ENCODE assay signal across 24 mouse cellular contexts in genomic region chrX:52603143-52603542, GRCm38 (mm10). TPM values are rescaled to one million over a fixed set of nuclear protein-coding genes. Genes with fewer than 3 reads are reported as not detected.
A peak's percentile ranks its signal among the peaks of the same experiment; 100 is the strongest.
DNase-seq lines count a peak whose midpoint lies in the region; ATAC-seq and TF ChIP-seq lines count a peak whose summit lies in the region.
"Had no signal": no experiment of that assay in that cellular context is flagged by ENCODE, and none has a peak within 500 bp of the region (broad histone marks: within the 10 kb centered on the region; RNA-seq: fewer than 3 reads in every experiment).

No protein-coding gene starts in this region.

- H3K36me3 ChIP-seq in intestine, postnatal 0 days (ENCODE audit: control insufficient read depth, insufficient read depth): no peaks in the 10 kb centered on the region
- H3K36me3 ChIP-seq in intestine, embryonic 16.5 days (ENCODE audit: control insufficient read depth, insufficient read depth, low read length): no peaks in the 10 kb centered on the region
- H3K36me3 ChIP-seq in lung, embryonic 14.5 days (ENCODE audit: insufficient read depth): no peaks in the 10 kb centered on the region; the same call in 1 of the 2 replicates
- H3K36me3 ChIP-seq: embryonic facial prominence, embryonic 12.5 days; heart, embryonic 15.5 days; intestine, embryonic 15.5 days; limb, embryonic 15.5 days; lung, embryonic 15.5 days; midbrain, embryonic 12.5 days had no signal

- no peak for ATAC-seq in intestine, postnatal 0 days
- no peak for ATAC-seq in intestine, embryonic 16.5 days
- ATAC-seq in lung, embryonic 14.5 days (ENCODE audit: insufficient read depth): no peak
- ATAC-seq in Patski: no peak
- ATAC-seq: forebrain, postnatal 0 days; intestine, embryonic 15.5 days had no signal

- no peak overlapping the region for H3K27ac ChIP-seq in intestine, postnatal 0 days (ENCODE audit: low read depth, low read length)
- H3K27ac ChIP-seq in intestine, embryonic 16.5 days (ENCODE audit: low read length): no peak overlapping the region
- H3K27ac ChIP-seq in lung, embryonic 14.5 days (ENCODE audit: low read depth): no peak overlapping the region
- H3K27ac ChIP-seq: embryonic facial prominence, embryonic 12.5 days; heart, embryonic 15.5 days; hindbrain, embryonic 14.5 days; intestine, embryonic 15.5 days; left cerebral cortex, adult 2 months; limb, embryonic 15.5 days; lung, embryonic 15.5 days; midbrain, embryonic 12.5 days had no signal

- 81% methylated on average over 4 of the region's 4 CpGs for WGBS in intestine, postnatal 0 days
- 72% methylated on average over 4 of the region's 4 CpGs for WGBS in intestine, embryonic 16.5 days
- 70% methylated on average over 4 of the region's 4 CpGs for WGBS in lung, embryonic 14.5 days

- no peak overlapping the region for H3K4me2 ChIP-seq in intestine, postnatal 0 days (replicated peaks; ENCODE audit: low read depth)
- no peak overlapping the region for H3K4me2 ChIP-seq in intestine, embryonic 16.5 days (ENCODE audit: low read depth, low read length)
- H3K4me2 ChIP-seq in lung, embryonic 14.5 days: no peak overlapping the region
- H3K4me2 ChIP-seq: embryonic facial prominence, embryonic 12.5 days; heart, embryonic 15.5 days; hindbrain, embryonic 14.5 days; intestine, embryonic 15.5 days; limb, embryonic 15.5 days; lung, embryonic 15.5 days; midbrain, embryonic 12.5 days had no signal

- POLR2A ChIA-PET in Patski (lab: Charles Lee): no interaction called here

- H3K9me3 ChIP-seq in intestine, postnatal 0 days (ENCODE audit: control insufficient read depth): no peaks in the 10 kb centered on the region
- no peaks in the 10 kb centered on the region for H3K9me3 ChIP-seq in intestine, embryonic 16.5 days (ENCODE audit: control insufficient read depth, low read length)
- no peaks in the 10 kb centered on the region for H3K9me3 ChIP-seq in lung, embryonic 14.5 days (ENCODE audit: low read depth, low read length)
- H3K9me3 ChIP-seq: embryonic facial prominence, embryonic 12.5 days; heart, embryonic 15.5 days; intestine, embryonic 15.5 days; limb, embryonic 15.5 days; lung, embryonic 15.5 days; midbrain, embryonic 12.5 days had no signal

- peak; percentile 44 for TF ChIP-seq CTCF in intestine, postnatal 0 days (IDR thresholded peaks at IDR 0.05; ENCODE audit: low read depth)
- TF ChIP-seq CTCF in lung, embryonic 14.5 days (IDR thresholded peaks at IDR 0.05; ENCODE audit: low read depth): peak; percentile 17; the same call in 1 of the 2 replicates
- peak; percentile 35 for TF ChIP-seq CTCF in Patski (IDR thresholded peaks at IDR 0.05)

- no peak for DNase-seq in lung, embryonic 14.5 days
- no peak for DNase-seq in lung, postnatal 36 days
- no peak for DNase-seq in Patski (ENCODE audit: low read depth, low spot score)
- no peak for DNase-seq in left cerebral cortex, postnatal 36 days (ENCODE audit: low spot score in 2 of 2)
- DNase-seq in cerebellum, postnatal 14 days: no peak
- DNase-seq: adrenal gland, adult 2 months; cerebellum, adult 11-12 months; cerebellum, postnatal 25 days; forebrain, postnatal 0 days; gastrocnemius, postnatal 25 days; heart, adult 18-20 months; heart, postnatal 36 days; left cerebral cortex, postnatal 4 days had no signal

- in situ Hi-C loops in Patski (cut with MboI; ENCODE audit: low pct_unique_long_range_greater_than_20kb): no loop called here

- intact Hi-C loops in left cerebral cortex, postnatal 36 days (cut with DNase I): no loop called here

- H3K4me3 ChIP-seq in intestine, postnatal 0 days (ENCODE audit: low read depth, low read length): no peak overlapping the region
- no peak overlapping the region for H3K4me3 ChIP-seq in intestine, embryonic 16.5 days (ENCODE audit: low read length)
- no peak overlapping the region for H3K4me3 ChIP-seq in lung, embryonic 14.5 days (ENCODE audit: low read depth, low read length)
- H3K4me3 ChIP-seq: embryonic facial prominence, embryonic 12.5 days; heart, embryonic 15.5 days; intestine, embryonic 15.5 days; left cerebral cortex, adult 2 months; limb, embryonic 15.5 days; lung, embryonic 15.5 days; midbrain, embryonic 12.5 days had no signal

- H3K4me1 ChIP-seq in intestine, postnatal 0 days (replicated peaks; ENCODE audit: control insufficient read depth, insufficient read depth, low read length): no peaks in the 10 kb centered on the region
- H3K4me1 ChIP-seq in intestine, embryonic 16.5 days (ENCODE audit: control insufficient read depth, insufficient read depth, low read length): no peaks in the 10 kb centered on the region
- H3K4me1 ChIP-seq in lung, embryonic 14.5 days (ENCODE audit: insufficient read depth): no peaks in the 10 kb centered on the region
- H3K4me1 ChIP-seq: embryonic facial prominence, embryonic 12.5 days; heart, embryonic 15.5 days; intestine, embryonic 15.5 days; limb, embryonic 15.5 days; lung, embryonic 15.5 days; midbrain, embryonic 12.5 days had no signal

- H3K27me3 ChIP-seq in intestine, postnatal 0 days (replicated peaks; ENCODE audit: control insufficient read depth, insufficient read depth, low read length): no peaks in the 10 kb centered on the region
- H3K27me3 ChIP-seq in intestine, embryonic 16.5 days (replicated peaks; ENCODE audit: control insufficient read depth, insufficient read depth, low read length): no peaks in the 10 kb centered on the region
- H3K27me3 ChIP-seq in lung, embryonic 14.5 days (ENCODE audit: insufficient read depth, low read length): no peaks in the 10 kb centered on the region
- peaks cover 51% of the 10 kb centered on the region for H3K27me3 ChIP-seq in Patski
- H3K27me3 ChIP-seq: embryonic facial prominence, embryonic 12.5 days; heart, embryonic 15.5 days; intestine, embryonic 15.5 days; limb, embryonic 15.5 days; lung, embryonic 15.5 days; midbrain, embryonic 12.5 days had no signal

- no peak overlapping the region for H3K9ac ChIP-seq in intestine, postnatal 0 days (ENCODE audit: low read depth, low read length)
- no peak overlapping the region for H3K9ac ChIP-seq in intestine, embryonic 16.5 days (ENCODE audit: low read depth, low read length)
- no peak overlapping the region for H3K9ac ChIP-seq in lung, embryonic 14.5 days
- H3K9ac ChIP-seq: embryonic facial prominence, embryonic 12.5 days; forebrain, postnatal 0 days; heart, embryonic 15.5 days; hindbrain, embryonic 14.5 days; intestine, embryonic 15.5 days; limb, embryonic 15.5 days; lung, embryonic 15.5 days; midbrain, embryonic 12.5 days had no signal

- CTCF ChIA-PET in Patski (lab: Charles Lee): no interaction called here

RNA-seq across cellular contexts. Expression of gene Gpc3, which starts 10.6 kb away (rescaled TPM):
- 240 and 257 TPM in 2 replicates for polyA plus RNA-seq in intestine, postnatal 0 days (2015; fragmentation: Nextera tagmentation; extraction: Ambion mirVana)
- polyA plus RNA-seq in intestine, embryonic 16.5 days (2015; fragmentation: Nextera tagmentation; extraction: Ambion mirVana): 507 and 515 TPM in 2 replicates
- polyA plus RNA-seq in lung, embryonic 14.5 days (2014; fragmentation: Nextera tagmentation; extraction: Ambion mirVana): 538 and 552 TPM in 2 replicates
- 8.0 TPM for polyA plus RNA-seq in Patski (2021)
- 1 to 10 TPM; 3.1 to 5.2 TPM for total RNA-seq in left cerebral cortex, postnatal 36 days (2021)
- total RNA-seq: monocyte, adult 5-6 weeks had no signal

Comparison
In these comparisons a context has a peak if more than half of its experiments do, and no peak if none do; other contexts are left out.
1. RNA of gene Gpc3, which starts 10.6 kb away (polyA plus RNA-seq): 538 to 552 TPM in lung, embryonic 14.5 days, 507 to 515 TPM in intestine, embryonic 16.5 days and 240 to 257 TPM in intestine, postnatal 0 days; 8.0 TPM in Patski (single experiment); every median in the first group is over 10 times any median in the second.
2. Peak in every context shown above with its lines, with median percentiles within 50 percentile points of each other: CTCF ChIP-seq.